Mouse (Mus musculus): ENCODE data around the gene Olfr657. TPM values are rescaled to one million over a fixed set of nuclear protein-coding genes. Genes with fewer than 3 reads are reported as not detected.

Gene Olfr657
- polyA plus RNA-seq, 1 experiment: not detected

DNA sequence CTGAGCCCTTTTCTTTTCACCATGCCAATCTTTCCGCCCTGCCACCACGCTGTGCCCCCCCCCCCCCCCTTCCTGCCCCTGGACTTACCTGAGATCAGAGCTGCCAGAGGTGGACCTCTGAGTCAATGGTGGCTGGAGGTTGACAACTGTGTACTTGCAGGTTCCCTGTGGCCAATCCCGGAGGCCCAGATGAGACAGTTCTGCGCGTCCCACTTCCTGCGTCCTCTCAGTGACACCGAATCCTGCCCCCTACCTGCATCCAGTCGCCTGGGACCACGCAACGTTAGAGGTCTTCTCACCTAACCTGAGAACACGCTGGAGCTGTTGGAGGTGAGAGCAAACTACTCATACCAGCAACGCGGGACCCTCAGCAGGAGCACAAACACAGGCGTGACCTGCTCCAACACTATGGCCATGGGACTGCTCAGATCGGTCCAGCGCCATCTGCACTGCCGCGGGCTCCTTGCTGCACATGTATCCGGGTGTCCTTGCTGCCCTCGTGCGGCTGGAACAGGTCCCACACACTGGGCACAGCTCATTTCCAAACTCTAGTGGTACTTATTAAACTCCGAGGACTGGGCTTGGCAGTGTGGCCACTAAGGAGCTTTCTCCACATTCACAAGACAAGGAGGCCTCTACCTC, 22.4 kb downstream of the Olfr657 start, which contains the start of gene Olfr658:
TSS of gene Olfr658 (minus strand) at position 465 of the 642 bp plus-strand sequence.
- H3K27ac ChIP-seq (ENCODE audit: insufficient read depth, low read depth, low read length): no peak within 1 kb of the TSS
- TF ChIP-seq POLR2A (IDR thresholded peaks at IDR 0.05; ENCODE audit: borderline replicate concordance, low read depth, low read length) (no peak), CTCF (IDR thresholded peaks at IDR 0.05; ENCODE audit: low read depth, low read length) (no peak)
- H3K4me3 ChIP-seq (ENCODE audit: insufficient read depth, low read length): no peak within 1 kb of the TSS
- no peaks in the 10 kb centered on the region for H3K4me1 ChIP-seq (ENCODE audit: control insufficient read depth, insufficient read depth, low read length)

DNA sequence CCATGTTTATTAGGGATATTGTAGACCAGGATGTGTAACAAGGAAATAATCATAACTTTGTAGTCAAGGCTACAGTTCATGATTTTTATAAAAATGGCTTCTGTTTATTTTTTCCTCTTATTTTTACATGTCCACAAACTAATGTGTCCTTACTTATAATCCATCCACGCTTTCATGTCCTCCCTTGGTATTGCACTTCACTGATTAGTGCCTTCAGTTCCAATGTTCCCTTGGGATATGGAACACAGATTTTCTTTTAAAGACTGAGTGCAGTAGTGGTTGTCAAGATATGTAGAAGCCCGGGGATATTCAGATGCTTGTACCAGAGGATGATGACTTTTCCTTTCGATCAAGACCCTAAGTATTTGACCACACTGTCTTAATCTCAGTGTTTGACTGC, 41.9 kb downstream of the Olfr657 start, which contains the start of gene Olfr659:
TSS of gene Olfr659 (plus strand) at position 301 of the 400 bp plus-strand sequence.
- TF ChIP-seq POLR2A (IDR thresholded peaks at IDR 0.05; ENCODE audit: borderline replicate concordance, low read depth, low read length) (no peak), CTCF (IDR thresholded peaks at IDR 0.05; ENCODE audit: low read depth, low read length) (no peak)
- H3K27ac ChIP-seq (ENCODE audit: insufficient read depth, low read depth, low read length): no peak within 1 kb of the TSS
- no peak within 1 kb of the TSS for H3K4me3 ChIP-seq (ENCODE audit: insufficient read depth, low read length)
- no peaks in the 10 kb centered on the region for H3K4me1 ChIP-seq (ENCODE audit: control insufficient read depth, insufficient read depth, low read length)

GRCm38 (mm10) chr7:104686201-104686600, 61.6 kb downstream of the Olfr657 start, which contains the start of gene Olfr661:
TSS of gene Olfr661 (plus strand) at chr7:104686501.
- TF ChIP-seq CTCF (IDR thresholded peaks at IDR 0.05; ENCODE audit: low read depth, low read length) (no peak), POLR2A (IDR thresholded peaks at IDR 0.05; ENCODE audit: borderline replicate concordance, low read depth, low read length) (no peak)
- Histone ChIP-seq H3K4me1 (ENCODE audit: control insufficient read depth, insufficient read depth, low read length) (no peaks in the 10 kb centered on the region), H3K27ac (ENCODE audit: insufficient read depth, low read depth, low read length) (no peak within 1 kb of the TSS), H3K4me3 (ENCODE audit: insufficient read depth, low read length) (no peak within 1 kb of the TSS)

Other genes starting within 250 kb of the Olfr657 start
- 7.6 and 9.4 TPM in 2 replicates for gene Trim30c, start 224.0 kb upstream of the Olfr657 start, polyA plus RNA-seq (2012; ENCODE audit: insufficient read depth, insufficient read length, missing spikeins)
- gene Trim30a, start 159.6 kb upstream of the Olfr657 start, polyA plus RNA-seq (2012; ENCODE audit: insufficient read depth, insufficient read length, missing spikeins): 145 and 153 TPM in 2 replicates
- 51.7 and 57.7 TPM in 2 replicates for gene Trim30d, start 116.9 kb upstream of the Olfr657 start, polyA plus RNA-seq (2012; ENCODE audit: insufficient read depth, insufficient read length, missing spikeins)
- gene Olfr651, start 74.7 kb upstream of the Olfr657 start, polyA plus RNA-seq (2012; ENCODE audit: insufficient read depth, insufficient read length, missing spikeins): not detected in 2 replicates
- gene Olfr652, start 63.9 kb upstream of the Olfr657 start, polyA plus RNA-seq (2012; ENCODE audit: insufficient read depth, insufficient read length, missing spikeins): not detected in 2 replicates
- not detected in 2 replicates for gene Olfr653, start 47.5 kb upstream of the Olfr657 start, polyA plus RNA-seq (2012; ENCODE audit: insufficient read depth, insufficient read length, missing spikeins)
- not detected in 2 replicates for gene Olfr654, start 37.8 kb upstream of the Olfr657 start, polyA plus RNA-seq (2012; ENCODE audit: insufficient read depth, insufficient read length, missing spikeins)
- not detected in 2 replicates for gene Olfr655, start 23.0 kb upstream of the Olfr657 start, polyA plus RNA-seq (2012; ENCODE audit: insufficient read depth, insufficient read length, missing spikeins)
- gene Olfr656, start 10.8 kb upstream of the Olfr657 start, polyA plus RNA-seq (2012; ENCODE audit: insufficient read depth, insufficient read length, missing spikeins): not detected in 2 replicates
- gene Olfr658, start 22.5 kb downstream of the Olfr657 start, polyA plus RNA-seq (2012; ENCODE audit: insufficient read depth, insufficient read length, missing spikeins): not detected in 2 replicates
- not detected in 2 replicates for gene Olfr659, start 42.0 kb downstream of the Olfr657 start, polyA plus RNA-seq (2012; ENCODE audit: insufficient read depth, insufficient read length, missing spikeins)
- gene Olfr661, start 61.7 kb downstream of the Olfr657 start, polyA plus RNA-seq (2012; ENCODE audit: insufficient read depth, insufficient read length, missing spikeins): not detected in 2 replicates
- not detected in 2 replicates for gene Usp17le, start 152.7 kb downstream of the Olfr657 start, polyA plus RNA-seq (2012; ENCODE audit: insufficient read depth, insufficient read length, missing spikeins)
- gene Usp17lb, start 217.8 kb downstream of the Olfr657 start, polyA plus RNA-seq (2012; ENCODE audit: insufficient read depth, insufficient read length, missing spikeins): not detected in 2 replicates
- gene Usp17la, start 232.2 kb downstream of the Olfr657 start, polyA plus RNA-seq (2012; ENCODE audit: insufficient read depth, insufficient read length, missing spikeins): not detected in 2 replicates